Mouse (Mus musculus): ENCODE data around the gene Aicda. TPM values are rescaled to one million over a fixed set of nuclear protein-coding genes. Genes with fewer than 3 reads are reported as not detected.
"Not testable (repeated sequence)": the region's sequence is repeated elsewhere in the genome, so short reads cannot be mapped to it uniquely, and the experiment has no call there.

Aicda gene
- total RNA-seq (2014; rRNA removed) (0.31 and 3.1 TPM in 2 replicates), polyA plus RNA-seq (2015; fragmentation: Nextera tagmentation; extraction: Ambion mirVana) (0.29 and 1.3 TPM in 2 replicates)

GRCm38 (mm10) chr6:122553606-122554005, at the start of gene Aicda:
Aicda (plus strand) TSS chr6:122553801.
- no peak within 1 kb of the TSS for H3K27ac ChIP-seq (ENCODE audit: low read depth, low read length)

GRCm38 (mm10) chr6:122505041-122505440, 48.6 kb upstream of the Aicda start:
- no peaks in the 10 kb centered on the region for H3K36me3 ChIP-seq (ENCODE audit: insufficient read depth)
- H3K4me2 ChIP-seq (ENCODE audit: low read depth): no peak overlapping the region
- DNase-seq: no peak
- no peak for ATAC-seq
- no peak overlapping the region for H3K4me3 ChIP-seq (ENCODE audit: low read depth, low read length)
- H3K27ac ChIP-seq (ENCODE audit: low read depth, low read length): no peak overlapping the region
- no peak overlapping the region for H3K9ac ChIP-seq
- H3K9me3 ChIP-seq (ENCODE audit: low read length): no peaks in the 10 kb centered on the region
- no peaks in the 10 kb centered on the region for H3K4me1 ChIP-seq (ENCODE audit: insufficient read depth)
- TF ChIP-seq CTCF (IDR thresholded peaks at IDR 0.05; ENCODE audit: low read depth): no peak
- WGBS: 69% methylated on average over 4 of the region's 4 CpGs
- no peaks in the 10 kb centered on the region for H3K27me3 ChIP-seq (ENCODE audit: insufficient read depth, low read length)

More at GRCm38 (mm10) chr6:122553606-122554005, at the start of gene Aicda:
- no peaks in the 10 kb centered on the region for H3K36me3 ChIP-seq (ENCODE audit: insufficient read depth)
- TF ChIP-seq CTCF (IDR thresholded peaks at IDR 0.05; ENCODE audit: low read depth): no peak
- no peak within 1 kb of the TSS for H3K9ac ChIP-seq
- no peak within 1 kb of the TSS for H3K4me3 ChIP-seq (ENCODE audit: low read depth, low read length)
- WGBS: 59% methylated on average over 9 of the region's 9 CpGs
- no peak for DNase-seq
- H3K4me2 ChIP-seq (ENCODE audit: low read depth): no peak within 1 kb of the TSS
- ATAC-seq: no peak
- peaks cover 4% of the 10 kb centered on the region; the same call in 1 of the 2 replicates for H3K4me1 ChIP-seq (ENCODE audit: insufficient read depth)
- H3K9me3 ChIP-seq (ENCODE audit: low read length): no peaks in the 10 kb centered on the region
- H3K27me3 ChIP-seq (ENCODE audit: insufficient read depth, low read length): no peaks in the 10 kb centered on the region

- no peak for ATAC-seq
- Histone ChIP-seq H3K27ac (ENCODE audit: low read depth, low read length) (no peak within 1 kb of the TSS), H3K9ac (no peak within 1 kb of the TSS), H3K4me3 (ENCODE audit: low read depth, low read length) (no peak within 1 kb of the TSS), H3K36me3 (ENCODE audit: insufficient read depth) (no peaks in the 10 kb centered on the region), H3K27me3 (ENCODE audit: insufficient read depth, low read length) (no peaks in the 10 kb centered on the region), H3K9me3 (ENCODE audit: low read length) (no peaks in the 10 kb centered on the region), H3K4me2 (ENCODE audit: low read depth) (no peak within 1 kb of the TSS), H3K4me1 (ENCODE audit: insufficient read depth) (no peaks in the 10 kb centered on the region)
- 88% methylated on average over 3 of the region's 3 CpGs for WGBS
- no peak for TF ChIP-seq CTCF (IDR thresholded peaks at IDR 0.05; ENCODE audit: low read depth)
- DNase-seq: no peak
Observed at GRCm38 (mm10) chr6:122505545-122505944, 48.1 kb upstream of the Aicda start, which contains the start of gene Mfap5. Mfap5 (plus strand) TSS chr6:122505845.

GRCm38 (mm10) chr6:122508494-122508893, 45.1 kb upstream of the Aicda start:
- Histone ChIP-seq H3K4me1 (ENCODE audit: insufficient read depth) (no peaks in the 10 kb centered on the region), H3K9me3 (ENCODE audit: low read length) (no peaks in the 10 kb centered on the region), H3K9ac (no peak overlapping the region), H3K36me3 (ENCODE audit: insufficient read depth) (no peaks in the 10 kb centered on the region), H3K27ac (ENCODE audit: low read depth, low read length) (no peak overlapping the region), H3K27me3 (ENCODE audit: insufficient read depth, low read length) (no peaks in the 10 kb centered on the region), H3K4me2 (ENCODE audit: low read depth) (no peak overlapping the region), H3K4me3 (ENCODE audit: low read depth, low read length) (no peak overlapping the region)
- TF ChIP-seq CTCF (IDR thresholded peaks at IDR 0.05; ENCODE audit: low read depth): no peak
- WGBS: 87% methylated on average over 8 of the region's 8 CpGs
- DNase-seq: no peak
- ATAC-seq: no peak

- WGBS: 67% methylated on average over 12 of the region's 12 CpGs
- DNase-seq (no peak), ATAC-seq (no peak)
- Histone ChIP-seq H3K4me1 (ENCODE audit: insufficient read depth) (no peaks in the 10 kb centered on the region), H3K4me3 (ENCODE audit: low read depth, low read length) (no peak overlapping the region), H3K27ac (ENCODE audit: low read depth, low read length) (no peak overlapping the region), H3K9ac (no peak overlapping the region), H3K4me2 (ENCODE audit: low read depth) (no peak overlapping the region), H3K36me3 (ENCODE audit: insufficient read depth) (no peaks in the 10 kb centered on the region), H3K9me3 (ENCODE audit: low read length) (no peaks in the 10 kb centered on the region), H3K27me3 (ENCODE audit: insufficient read depth, low read length) (no peaks in the 10 kb centered on the region)
- no peak for TF ChIP-seq CTCF (IDR thresholded peaks at IDR 0.05; ENCODE audit: low read depth)
Observed at GRCm38 (mm10) chr6:122512914-122513878, 40.4 kb upstream of the Aicda start.

- ATAC-seq (no peak), DNase-seq (no peak)
- 86% methylated on average over 3 of the region's 3 CpGs for WGBS
- Histone ChIP-seq H3K4me3 (ENCODE audit: low read depth, low read length) (no peak overlapping the region), H3K36me3 (ENCODE audit: insufficient read depth) (no peaks in the 10 kb centered on the region), H3K9ac (no peak overlapping the region), H3K4me1 (ENCODE audit: insufficient read depth) (no peaks in the 10 kb centered on the region), H3K27me3 (ENCODE audit: insufficient read depth, low read length) (no peaks in the 10 kb centered on the region), H3K27ac (ENCODE audit: low read depth, low read length) (no peak overlapping the region), H3K4me2 (ENCODE audit: low read depth) (no peak overlapping the region), H3K9me3 (ENCODE audit: low read length) (no peaks in the 10 kb centered on the region)
- no peak for TF ChIP-seq CTCF (IDR thresholded peaks at IDR 0.05; ENCODE audit: low read depth)
Observed at GRCm38 (mm10) chr6:122514312-122514711, 39.3 kb upstream of the Aicda start.

GRCm38 (mm10) chr6:122515762-122516161, 37.8 kb upstream of the Aicda start:
- H3K4me3 ChIP-seq (ENCODE audit: low read depth, low read length); H3K9me3 ChIP-seq (ENCODE audit: low read length); H3K27ac ChIP-seq (ENCODE audit: low read depth, low read length); H3K4me1 ChIP-seq (ENCODE audit: insufficient read depth); H3K4me2 ChIP-seq (ENCODE audit: low read depth); DNase-seq; H3K9ac ChIP-seq; ATAC-seq; H3K36me3 ChIP-seq (ENCODE audit: insufficient read depth); H3K27me3 ChIP-seq (ENCODE audit: insufficient read depth, low read length): not testable (repeated sequence)
- 94% methylated on average over 2 of the region's 2 CpGs for WGBS
